Mouse (Mus musculus) brain, embryonic 14.5 days (tissue): ENCODE results near the gene Ost4.

Experiments
- CTCF ChIP-seq: fragments of 200-500 bp; IDR thresholded peaks from 2 replicates; pipeline ENCODE4 v1.5.1; 2012; ENCODE audit warnings: inconsistent platforms, mild to moderate bottlenecking, moderate library complexity, borderline replicate concordance; ENCODE audit not compliant: insufficient read depth, insufficient read length; ENCODE audit errors: extremely low read depth
- POLR2A ChIP-seq: fragments of 200-500 bp; IDR thresholded peaks from 2 replicates; pipeline ENCODE4 v1.6.1; 2012; ENCODE audit warnings: mild to moderate bottlenecking, inconsistent platforms, borderline replicate concordance; ENCODE audit not compliant: poor library complexity, insufficient read depth, insufficient read length, severe bottlenecking; ENCODE audit errors: extremely low read depth

- TF ChIP-seq CTCF, result no peak
- no peak for TF ChIP-seq POLR2A
Measured at GRCm38 (mm10) chr5:30930846-30931245, 23.3 kb upstream of the Ost4 start.
